Mouse (Mus musculus): ENCODE data around the gene Art3.
"Not testable (repeated sequence)": the region's sequence is repeated elsewhere in the genome, so short reads cannot be mapped to it uniquely, and the experiment has no call there.

The Art3 gene

GRCm38 (mm10) chr5:92340606-92341005 is 9.0 kb downstream of the Art3 start:
- DNase-seq (ENCODE audit: low spot score), result no peak

- no peak for DNase-seq (ENCODE audit: low spot score)
Observed at GRCm38 (mm10) chr5:92345006-92345405, 13.4 kb downstream of the Art3 start.

GRCm38 (mm10) chr5:92348794-92349413 is 17.3 kb downstream of the Art3 start, which contains the start of gene Cxcl10:
Gene Cxcl10 (minus strand): TSS chr5:92348889.
- no peak for DNase-seq (ENCODE audit: low spot score)

GRCm38 (mm10) chr5:92349731-92350130 is 18.1 kb downstream of the Art3 start:
- no peak for DNase-seq (ENCODE audit: low spot score)

- DNase-seq (ENCODE audit: low spot score), result not testable (repeated sequence)
Observed at GRCm38 (mm10) chr5:92352716-92353115, 21.1 kb downstream of the Art3 start.

GRCm38 (mm10) chr5:92353517-92353916 is 21.9 kb downstream of the Art3 start:
- DNase-seq (ENCODE audit: low spot score), result no peak

GRCm38 (mm10) chr5:92358033-92358432 is 26.4 kb downstream of the Art3 start:
- no peak for DNase-seq (ENCODE audit: low spot score)

GRCm38 (mm10) chr5:92358767-92359455 is 27.3 kb downstream of the Art3 start:
- no peak for DNase-seq (ENCODE audit: low spot score)

- no peak for DNase-seq (ENCODE audit: low spot score)
Observed at GRCm38 (mm10) chr5:92363179-92363578, 31.6 kb downstream of the Art3 start.

GRCm38 (mm10) chr5:92364011-92364410 is 32.4 kb downstream of the Art3 start:
- no peak for DNase-seq (ENCODE audit: low spot score)

- no peak for DNase-seq (ENCODE audit: low spot score)
Observed at GRCm38 (mm10) chr5:92365146-92365705, 33.6 kb downstream of the Art3 start.

GRCm38 (mm10) chr5:92366565-92366964 is 34.9 kb downstream of the Art3 start:
- no peak for DNase-seq (ENCODE audit: low spot score)

GRCm38 (mm10) chr5:92368392-92368791 is 36.8 kb downstream of the Art3 start:
- no peak for DNase-seq (ENCODE audit: low spot score)

- no peak for DNase-seq (ENCODE audit: low spot score)
Observed at GRCm38 (mm10) chr5:92369151-92369994, 37.7 kb downstream of the Art3 start.

GRCm38 (mm10) chr5:92370392-92370791 is 38.8 kb downstream of the Art3 start:
- DNase-seq (ENCODE audit: low spot score), result no peak

GRCm38 (mm10) chr5:92370891-92371290 is 39.3 kb downstream of the Art3 start:
- no peak for DNase-seq (ENCODE audit: low spot score)

- DNase-seq (ENCODE audit: low spot score), result no peak
Observed at GRCm38 (mm10) chr5:92371361-92371976, 39.8 kb downstream of the Art3 start.

- DNase-seq (ENCODE audit: low spot score), result no peak
Observed at GRCm38 (mm10) chr5:92372605-92373004, 41.0 kb downstream of the Art3 start.

- no peak for DNase-seq (ENCODE audit: low spot score)
Observed at GRCm38 (mm10) chr5:92374721-92375142, 43.1 kb downstream of the Art3 start.

- DNase-seq (ENCODE audit: low spot score), result no peak
Observed at GRCm38 (mm10) chr5:92375368-92375767, 43.7 kb downstream of the Art3 start.

- no peak for DNase-seq (ENCODE audit: low spot score)
Observed at GRCm38 (mm10) chr5:92376795-92377405, 45.3 kb downstream of the Art3 start.

Measured in ovary, postnatal 10 days (tissue).